Mouse (Mus musculus) lung, postnatal 36 days (tissue): ENCODE results near the gene Draxin.
A peak's percentile ranks its signal among the peaks of the same experiment; 100 is the strongest.
"Not testable (repeated sequence)": the region's sequence is repeated elsewhere in the genome, so short reads cannot be mapped to it uniquely, and the experiment has no call there.

Experiments
- DNase-seq: peaks from one replicate; pipeline ENCODE4 v3.0.0; 2022; ENCODE audit warnings: mixed read lengths

Gene Draxin

DNA sequence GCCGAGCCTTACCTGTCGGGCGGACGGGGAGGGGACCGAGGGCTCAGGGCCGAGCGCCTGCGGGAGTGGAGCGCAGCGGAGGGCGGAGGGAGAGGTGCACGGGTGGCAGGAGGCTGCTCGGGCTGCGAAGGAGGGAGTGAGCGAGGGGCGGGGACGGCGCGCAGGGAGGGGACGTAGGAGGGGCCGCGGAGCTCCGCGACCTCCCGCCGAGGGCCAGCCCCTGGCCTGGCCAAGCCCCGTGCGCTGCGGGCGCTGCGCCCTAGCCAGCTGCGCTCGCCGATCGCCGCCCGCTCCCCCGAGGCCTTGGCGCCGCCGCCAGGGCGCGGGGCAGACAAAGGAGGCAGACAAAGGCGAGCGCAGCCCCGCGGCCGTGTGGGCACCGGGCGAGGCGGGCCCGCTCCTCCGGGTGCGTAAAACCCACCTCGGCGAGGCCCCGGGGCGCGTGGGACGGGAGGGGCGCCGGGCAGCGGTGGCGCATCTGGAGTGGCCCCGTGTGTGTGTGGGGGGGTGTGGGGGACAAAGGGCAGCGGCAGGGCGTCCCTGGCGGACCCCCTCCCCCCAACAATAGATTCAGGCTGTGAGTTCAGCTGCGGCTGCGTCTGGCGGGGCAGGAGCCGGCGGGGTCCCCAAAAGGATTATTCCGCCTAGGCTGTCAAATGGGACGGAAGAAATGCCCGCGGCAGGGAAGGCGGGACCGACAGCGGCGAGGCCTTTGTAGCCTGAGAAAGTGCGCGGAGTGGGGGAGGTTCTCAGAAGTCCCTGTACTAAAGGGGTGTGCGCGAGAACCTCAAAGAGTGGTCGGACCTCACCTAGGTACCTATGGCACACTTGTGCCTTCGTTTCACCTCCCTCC lies at the start of gene Draxin:
Gene Draxin (minus strand): TSS at position 138 of the 853 bp plus-strand sequence.
- DNase-seq, result peak; percentile 36

DNA sequence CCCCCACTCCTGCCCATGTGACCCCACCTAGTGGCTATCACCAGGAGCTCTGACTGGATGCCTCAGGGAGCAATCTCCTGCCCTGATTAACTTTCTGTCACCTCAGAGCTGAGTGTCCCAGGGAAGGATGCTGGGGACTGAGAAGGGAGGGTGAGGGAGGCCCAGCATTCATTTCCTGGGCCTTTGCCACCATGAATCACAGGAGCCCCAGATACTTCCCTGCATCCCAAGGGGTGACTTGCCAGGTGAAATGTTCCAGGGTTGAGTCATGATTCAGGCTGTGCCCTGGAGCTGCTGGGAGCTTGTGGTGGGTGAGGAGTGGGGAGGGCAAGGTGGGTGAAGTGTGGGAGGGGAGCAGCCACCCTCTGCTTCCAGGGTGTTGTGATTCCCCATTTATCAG lies 47.2 kb upstream of the Draxin start:
- no peak for DNase-seq

- not testable (repeated sequence) for DNase-seq
Measured at GRCm38 (mm10) chr4:148176603-148177002, 46.1 kb upstream of the Draxin start.

GRCm38 (mm10) chr4:148174495-148174862 lies 44.0 kb upstream of the Draxin start:
- no peak for DNase-seq

DNA sequence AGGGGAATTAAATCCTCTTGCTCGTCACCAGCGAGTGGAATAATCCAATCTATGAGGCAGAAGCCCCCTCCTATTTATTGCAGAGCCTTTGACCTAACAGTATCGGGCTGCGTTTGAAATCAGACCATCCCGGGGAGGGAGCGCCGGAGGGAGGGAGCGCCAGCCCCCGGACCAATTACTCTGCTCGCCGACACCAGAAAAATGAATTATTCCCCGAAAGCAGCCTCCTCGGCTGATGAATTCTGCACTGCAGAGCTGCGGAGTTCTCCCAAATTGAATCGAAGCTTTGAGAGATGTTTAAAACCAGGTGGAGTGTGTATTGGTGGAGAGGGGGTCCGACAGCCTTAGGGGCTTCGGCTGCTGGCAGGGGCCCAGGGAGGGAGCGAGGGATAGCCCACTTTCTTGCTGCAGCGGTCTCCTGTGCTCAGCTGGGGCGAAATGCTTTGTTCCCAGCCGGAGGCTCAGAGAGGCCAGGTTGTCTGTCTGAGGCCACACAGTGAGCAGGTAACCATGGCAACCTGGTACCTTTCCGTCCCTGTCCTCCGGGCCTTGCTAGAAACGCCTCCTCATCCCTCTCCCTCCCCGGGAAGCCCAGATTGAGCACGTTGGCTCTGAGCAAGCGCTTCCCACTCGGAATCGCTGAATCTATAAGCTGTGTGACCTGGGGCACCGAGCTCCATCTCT lies 43.5 kb upstream of the Draxin start:
- DNase-seq, result no peak

- no peak for DNase-seq
Measured at GRCm38 (mm10) chr4:148171261-148171660, 40.8 kb upstream of the Draxin start.

- DNase-seq, result peak; percentile 66
Measured at GRCm38 (mm10) chr4:148170842-148171241, 40.3 kb upstream of the Draxin start.

GRCm38 (mm10) chr4:148169586-148169985 lies 39.1 kb upstream of the Draxin start:
- no peak for DNase-seq

DNA sequence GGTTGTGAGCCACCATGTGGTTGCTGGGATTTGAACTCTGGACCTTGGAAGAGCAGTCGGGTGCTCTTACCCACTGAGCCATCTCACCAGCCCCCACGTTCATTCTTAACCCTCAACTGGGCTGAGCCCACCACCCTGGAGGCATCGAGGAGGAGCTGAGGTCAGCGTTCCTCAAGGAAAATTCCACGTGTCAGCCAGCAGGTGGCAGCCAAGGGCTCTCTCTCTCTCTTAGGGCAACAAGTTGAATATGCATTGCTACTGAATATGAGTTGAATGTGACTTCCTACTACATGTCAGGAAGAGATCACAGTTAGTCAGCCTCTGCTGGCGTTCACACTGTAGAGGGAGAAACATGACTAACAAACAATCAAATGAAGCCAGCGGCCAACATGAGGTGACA lies 37.8 kb upstream of the Draxin start:
- peak; percentile 47 for DNase-seq

DNA sequence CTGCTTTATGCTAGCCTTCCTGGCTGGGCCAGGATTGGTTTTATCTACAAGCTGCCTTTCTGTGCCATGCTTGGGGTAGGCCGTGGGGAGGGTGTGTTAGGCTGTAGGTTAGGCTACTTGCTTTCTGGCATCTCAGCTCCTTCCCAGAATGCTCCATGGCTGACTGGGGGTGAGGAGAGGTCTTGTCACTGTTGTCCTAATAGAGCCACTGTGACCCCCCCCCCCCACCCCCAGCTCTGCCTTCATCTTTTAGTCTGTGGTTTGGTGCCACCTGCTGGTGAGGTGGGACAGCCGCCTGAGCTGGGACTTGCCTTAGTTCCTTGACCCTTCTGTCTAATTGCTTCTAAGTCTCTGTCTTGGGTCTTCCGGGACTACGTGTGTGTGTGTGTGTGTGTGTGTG lies 36.5 kb upstream of the Draxin start:
- peak; percentile 84 for DNase-seq

DNA sequence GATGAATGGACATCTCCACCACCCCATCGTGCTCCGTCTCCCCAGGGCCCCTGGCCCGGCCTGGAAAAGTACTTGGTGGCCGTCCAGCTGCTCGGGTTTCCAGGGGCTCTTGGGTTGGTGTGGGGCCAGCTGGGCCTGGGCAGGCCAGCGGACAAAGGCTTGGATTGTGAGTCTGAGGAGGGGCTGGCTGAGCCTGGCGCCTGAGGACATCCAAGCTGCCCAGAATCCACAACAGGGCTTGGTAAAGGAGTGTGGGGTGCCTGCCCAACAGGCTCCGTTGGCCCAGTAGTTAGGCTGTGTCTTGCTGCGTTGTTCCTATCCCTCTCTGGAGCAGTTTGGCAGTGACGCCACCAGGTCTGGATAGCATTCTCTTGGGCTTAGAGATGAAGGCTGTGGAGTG lies 35.9 kb upstream of the Draxin start:
- no peak for DNase-seq

DNA sequence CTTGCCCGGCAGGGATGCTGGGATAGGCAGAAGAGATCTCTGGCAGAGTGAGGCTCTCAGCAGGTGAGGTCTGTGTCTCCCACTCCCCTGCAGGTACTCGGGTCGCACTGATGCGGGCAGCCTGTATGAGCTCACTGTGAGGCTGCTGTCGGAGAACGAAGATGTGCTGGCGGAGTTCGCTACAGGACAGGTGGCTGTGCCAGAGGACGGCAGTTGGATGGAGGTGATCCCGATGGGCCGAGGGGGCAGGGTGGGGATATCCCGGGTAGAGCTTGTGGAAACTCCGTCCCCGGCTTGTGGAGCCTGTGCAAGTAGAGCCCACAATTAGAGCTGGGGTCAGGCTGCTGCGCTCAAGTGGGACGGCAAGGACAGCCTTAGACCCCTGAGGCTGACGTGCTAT lies 35.1 kb upstream of the Draxin start:
- no peak for DNase-seq

- no peak for DNase-seq
Measured at GRCm38 (mm10) chr4:148164461-148164860, 34.0 kb upstream of the Draxin start.

DNA sequence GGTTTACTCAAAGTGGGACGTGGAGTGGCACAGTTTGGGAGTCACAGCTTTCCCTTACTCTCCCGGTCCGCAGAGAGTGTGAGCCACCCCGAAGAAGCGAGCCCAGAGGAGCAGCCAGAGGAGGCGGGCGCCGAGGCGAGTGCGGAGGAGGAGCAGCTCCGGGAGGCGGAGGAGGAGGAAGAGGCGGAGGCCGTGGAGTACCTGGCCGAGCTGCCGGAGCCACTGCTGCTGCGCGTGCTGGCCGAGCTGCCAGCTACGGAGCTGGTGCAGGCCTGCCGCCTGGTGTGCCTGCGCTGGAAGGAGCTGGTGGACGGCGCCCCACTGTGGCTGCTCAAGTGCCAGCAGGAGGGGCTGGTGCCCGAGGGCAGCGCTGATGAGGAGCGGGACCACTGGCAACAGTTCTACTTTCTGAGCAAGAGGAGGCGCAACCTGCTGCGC lies 33.5 kb upstream of the Draxin start:
- DNase-seq, result peak; percentile 87

DNA sequence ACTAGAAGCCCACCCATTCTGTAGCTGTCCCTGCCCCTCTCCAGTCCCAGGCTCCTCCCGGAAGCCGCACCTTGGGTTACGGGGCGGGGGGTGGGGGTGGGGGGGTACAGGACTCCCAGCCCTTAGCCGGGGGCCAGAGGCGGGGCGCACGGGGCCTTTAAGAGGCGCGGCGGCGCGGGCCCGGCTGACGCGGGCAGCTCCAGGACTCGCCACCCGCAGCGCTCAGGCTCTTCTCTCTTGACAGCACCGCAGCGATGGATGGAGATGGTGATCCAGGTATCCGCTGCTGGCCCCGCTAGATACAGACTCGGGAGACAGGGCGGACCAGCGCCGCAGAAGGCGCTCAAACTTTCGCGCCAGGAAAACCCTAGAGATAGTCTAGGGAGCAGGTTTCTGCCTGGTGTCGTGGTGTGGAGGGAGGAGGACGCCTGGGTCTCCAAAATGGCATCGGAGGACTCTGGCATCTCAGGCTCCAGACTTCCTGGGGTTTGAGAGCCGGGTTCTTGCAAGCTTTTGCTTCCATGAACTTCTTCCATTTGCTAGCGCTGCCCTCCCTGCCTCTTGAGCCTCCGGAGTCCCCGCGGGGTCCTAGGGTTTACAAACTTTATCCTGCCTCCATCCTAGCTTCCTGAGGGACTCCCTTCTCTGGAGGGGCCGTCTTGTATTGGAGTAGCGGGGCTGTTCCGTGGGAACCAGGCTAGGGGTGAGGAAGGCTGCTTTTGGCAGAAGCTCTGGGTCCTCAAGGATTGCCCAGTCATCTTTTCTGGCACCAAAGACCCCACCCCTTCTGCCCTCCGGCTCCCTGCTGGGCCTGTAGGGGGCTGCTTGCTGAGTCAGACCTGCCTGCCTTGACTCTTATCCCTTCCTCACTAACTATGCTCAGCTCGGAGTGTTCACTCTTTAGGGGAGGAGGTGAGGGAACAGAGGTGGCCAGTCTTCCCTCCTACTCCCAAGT lies 30.2 kb upstream of the Draxin start, which contains the start of the genes Fbxo44 and Fbxo2:
Gene Fbxo44 (minus strand): TSS at position 47 of the 955 bp plus-strand sequence.
Gene Fbxo2 (plus strand): TSS at position 186 of the 955 bp plus-strand sequence.
- DNase-seq, result peak; percentile 8

DNA sequence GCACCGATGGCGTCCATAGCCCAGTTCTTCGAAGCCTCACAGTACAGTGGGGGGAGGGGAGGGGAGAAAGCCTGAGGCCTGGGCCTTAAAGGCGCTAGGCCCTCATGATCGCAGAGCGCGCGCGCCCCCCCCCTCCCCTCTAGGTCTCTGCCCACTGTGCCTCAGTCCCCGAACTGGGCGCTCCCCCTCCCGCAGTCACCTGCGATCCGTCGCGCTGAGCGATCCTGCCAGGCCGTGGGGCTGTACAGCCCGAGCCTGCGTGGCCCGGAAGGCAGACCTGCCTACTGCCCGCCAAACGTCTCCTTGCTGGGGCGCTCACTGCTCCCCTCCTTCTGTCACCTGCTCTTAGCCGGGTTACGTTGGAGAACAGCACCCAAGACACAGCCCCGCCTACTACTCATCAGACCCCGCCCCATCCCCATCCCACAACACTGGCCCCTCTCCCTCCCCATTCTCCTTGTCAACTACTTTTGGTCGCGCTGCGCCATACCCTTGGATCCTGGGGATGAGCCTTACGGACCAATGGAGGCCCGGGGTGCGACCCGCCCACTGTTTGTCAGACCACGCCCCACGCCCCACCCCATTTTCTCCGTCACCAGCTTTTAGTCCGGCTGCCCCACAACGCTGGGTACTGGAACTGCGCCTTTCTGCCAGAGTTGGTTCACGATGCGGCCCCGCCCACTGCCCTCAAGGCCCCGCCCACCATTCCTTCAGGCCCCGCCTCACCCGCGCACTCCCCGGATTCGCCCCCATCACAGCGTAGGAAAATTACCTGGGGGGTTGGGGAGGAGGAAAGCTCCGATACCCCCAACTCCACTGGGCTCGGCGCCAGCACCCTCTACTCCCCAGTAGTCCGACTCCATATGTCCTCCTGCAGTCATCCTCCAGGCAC lies 29.3 kb upstream of the Draxin start:
- peak; percentile 96 for DNase-seq

DNA sequence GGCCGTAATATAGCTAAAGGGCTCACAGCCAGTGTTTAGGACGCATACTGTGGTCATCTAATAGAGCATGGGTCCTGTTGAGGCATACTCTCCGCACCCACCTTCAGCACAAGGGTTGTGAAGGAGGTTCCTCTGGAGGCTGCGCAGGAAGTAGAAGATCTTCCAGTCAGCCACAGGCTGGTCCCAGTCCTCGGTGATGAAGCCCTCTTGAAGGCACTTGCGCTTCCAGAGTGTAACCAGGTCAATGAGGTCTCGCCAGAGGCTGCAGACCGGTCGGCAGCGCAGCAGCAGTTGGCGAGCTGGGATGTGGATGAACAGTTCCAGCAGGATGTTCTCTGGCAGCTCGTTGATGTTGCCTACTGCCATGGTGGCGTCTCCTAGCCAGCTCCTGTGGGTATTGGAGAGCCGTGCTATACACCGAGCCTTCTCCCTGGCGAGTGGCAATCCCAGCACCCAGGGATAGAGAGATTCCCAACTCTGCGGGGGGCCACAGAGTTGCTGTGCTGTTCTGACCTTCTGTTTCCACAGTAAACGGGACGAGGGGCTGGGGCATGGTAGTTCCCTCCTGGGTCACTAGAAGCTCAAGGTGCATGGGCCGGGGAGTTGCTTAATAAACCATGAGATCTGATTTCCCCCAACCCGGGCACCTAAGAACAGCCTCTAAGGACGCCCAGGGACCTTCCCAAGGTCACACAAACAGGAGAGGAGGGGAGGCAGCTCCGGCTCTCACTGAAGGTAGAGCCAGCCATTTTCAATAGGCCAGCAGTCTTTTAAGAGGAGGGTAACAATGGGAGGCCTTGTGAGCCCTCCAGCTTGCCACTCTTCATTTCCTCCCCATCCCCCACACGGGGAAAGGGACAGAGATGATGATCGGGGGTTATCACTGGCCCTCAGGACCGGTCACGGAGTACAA lies 28.2 kb upstream of the Draxin start:
- no peak for DNase-seq

DNA sequence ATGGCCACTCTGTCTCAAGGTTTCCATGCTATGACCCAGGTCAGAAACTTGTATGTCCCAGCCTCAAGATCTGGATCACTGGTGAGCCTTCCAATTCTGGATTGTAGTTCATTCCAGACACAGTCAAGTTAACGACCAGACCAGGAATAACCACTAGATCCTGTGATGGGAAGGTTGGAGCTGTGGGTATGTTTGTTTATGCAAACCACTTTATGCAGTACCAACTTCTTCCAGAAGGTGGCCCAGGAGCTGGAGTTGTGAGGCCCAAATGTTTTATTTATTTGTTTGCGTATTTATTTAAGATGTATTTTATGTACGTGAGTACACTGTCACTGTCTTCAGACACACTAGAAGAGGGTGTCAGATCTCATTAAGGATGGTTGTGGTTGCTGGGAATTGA lies 24.5 kb upstream of the Draxin start:
- peak; percentile 69 for DNase-seq

GRCm38 (mm10) chr4:148154006-148154405 lies 23.5 kb upstream of the Draxin start:
- DNase-seq, result no peak

DNA sequence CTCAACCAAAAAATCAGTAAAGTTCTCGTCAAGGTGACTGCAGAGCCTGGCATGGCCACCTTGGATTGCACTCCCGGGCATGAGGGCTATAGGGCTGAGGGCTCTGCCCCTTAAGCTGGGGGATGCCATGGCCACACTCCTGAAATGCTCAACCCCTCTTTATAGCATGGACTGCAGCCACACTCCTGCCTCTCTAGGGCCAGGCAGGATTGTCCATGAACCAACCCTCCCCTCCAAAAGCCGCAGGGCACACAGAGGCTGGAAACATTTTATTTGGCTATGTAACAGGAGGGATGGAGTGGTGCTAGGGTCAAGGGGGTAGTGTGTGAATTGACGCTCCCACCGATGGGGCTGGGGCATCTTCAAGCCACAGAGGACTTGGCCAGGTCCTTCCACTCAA lies 22.0 kb upstream of the Draxin start:
- no peak for DNase-seq
